Mouse (Mus musculus) stomach, postnatal 0 days (tissue): ENCODE results near the gene Gm20715. TPM values are rescaled to one million over a fixed set of nuclear protein-coding genes. Genes with fewer than 3 reads are reported as not detected.
"Not testable (repeated sequence)": the region's sequence is repeated elsewhere in the genome, so short reads cannot be mapped to it uniquely, and the experiment has no call there.

Experiments used
- ATAC-seq: fragments of 200-750 bp; cut with Nextera tagmentation; 2 replicates; pipeline ENCODE4 v1.8.0; 2017; ENCODE audit not compliant: low FRiP score, low TSS enrichment
- DNase-seq: peaks from one replicate; pipeline ENCODE4 v3.0.0-alpha.2; 2016; ENCODE audit warnings: low spot score
- H3K27ac ChIP-seq: fragments of 300-500 bp; sonication (generic); replicated peaks from 2 replicates; pipeline ENCODE4 v1.5.1; 2014; ENCODE audit warnings: mild to moderate bottlenecking, control low read depth
- H3K27me3 ChIP-seq: fragments of 300-500 bp; sonication (generic); 2 replicates; pipeline ENCODE4 v1.6.1; 2014; ENCODE audit warnings: low read length; ENCODE audit not compliant: control insufficient read depth, insufficient read depth
- H3K36me3 ChIP-seq: fragments of 300-500 bp; sonication (generic); 2 replicates; pipeline ENCODE4 v1.6.1; 2014; ENCODE audit warnings: low read length, mixed read lengths; ENCODE audit not compliant: control insufficient read depth, insufficient read depth
- H3K4me1 ChIP-seq: fragments of 300-500 bp; sonication (generic); replicated peaks from 2 replicates; pipeline ENCODE4 v1.6.1; 2014; ENCODE audit warnings: antibody characterized with exemption; ENCODE audit not compliant: control insufficient read depth, insufficient read depth
- H3K4me2 ChIP-seq: fragments of 300-500 bp; sonication (generic); replicated peaks from 2 replicates; pipeline ENCODE4 v1.6.1; 2014; ENCODE audit warnings: low read depth, mild to moderate bottlenecking, control low read depth, moderate library complexity
- H3K4me3 ChIP-seq: fragments of 300-500 bp; sonication (generic); 2 replicates; pipeline ENCODE4 v1.5.1; 2014; ENCODE audit warnings: low read depth, low read length, control low read depth
- H3K9ac ChIP-seq: fragments of 300-500 bp; sonication (generic); 2 replicates; pipeline ENCODE4 v1.6.1; 2014; ENCODE audit warnings: mild to moderate bottlenecking, low read length, control low read depth, mixed read lengths
- H3K9me3 ChIP-seq: fragments of 300-500 bp; sonication (generic); 2 replicates; pipeline ENCODE4 v1.6.1; 2016; ENCODE audit warnings: low read length; ENCODE audit not compliant: control insufficient read depth
- CTCF ChIP-seq: IDR thresholded peaks from 2 replicates; pipeline ENCODE4 v1.5.1; 2016; ENCODE audit warnings: antibody characterized with exemption, low read depth, mild to moderate bottlenecking, moderate library complexity
- EP300 ChIP-seq: optimal IDR thresholded peaks from 2 replicates; pipeline ENCODE3; 2016; ENCODE audit warnings: antibody characterized with exemption
- WGBS: fragments of 180-500 bp; shearing (Covaris S2); extraction: QIAGEN DNeasy Blood & Tissue Kit; methylation state at CpG from one replicate; pipeline ENCODE4 v1.1.7; 2014; 5-methylcytosine and 5-hydroxymethylcytosine counted together
- polyA plus RNA-seq: library from polyadenylated mRNA; unstranded; fragments of >200 nt; fragmentation: Nextera tagmentation; extraction: Ambion mirVana; gene quantifications from 2 replicates; pipeline ENCODE4 v1.2.1, GENCODE M21; 2015

Gene Gm20715
- polyA plus RNA-seq, 1 experiment from 2014 or later: not detected

GRCm38 (mm10) chr7:6466951-6467350 is 56.9 kb downstream of the Gm20715 start, which contains the start of gene Olfr1346:
Olfr1346 (plus strand) TSS chr7:6467101.
- DNase-seq (no peak), ATAC-seq (no peak)
- no peaks in the 10 kb centered on the region for H3K9me3 ChIP-seq
- H3K9ac ChIP-seq: no peak within 1 kb of the TSS
- H3K4me1 ChIP-seq: no peaks in the 10 kb centered on the region
- no peaks in the 10 kb centered on the region for H3K27me3 ChIP-seq
- no peak within 1 kb of the TSS for H3K4me2 ChIP-seq
- no peaks in the 10 kb centered on the region for H3K36me3 ChIP-seq
- H3K27ac ChIP-seq: no peak within 1 kb of the TSS
- no peak within 1 kb of the TSS for H3K4me3 ChIP-seq
- TF ChIP-seq CTCF (no peak), EP300 (no peak)

GRCm38 (mm10) chr7:6477633-6478032 is 67.6 kb downstream of the Gm20715 start:
- WGBS: 48% methylated on average over 2 of the region's 2 CpGs
- H3K27me3 ChIP-seq: not testable (repeated sequence)

GRCm38 (mm10) chr7:6486841-6487240 is 76.8 kb downstream of the Gm20715 start, which contains the start of gene Olfr5:
Olfr5 (minus strand) TSS chr7:6486941.
- no peaks in the 10 kb centered on the region for H3K27me3 ChIP-seq
- 14% methylated on average over 2 of the region's 2 CpGs for WGBS
- no peak within 1 kb of the TSS for H3K27ac ChIP-seq
- TF ChIP-seq EP300 (no peak), CTCF (no peak)
- DNase-seq: no peak
- H3K9me3 ChIP-seq: no peaks in the 10 kb centered on the region
- no peaks in the 10 kb centered on the region for H3K4me1 ChIP-seq
- no peak within 1 kb of the TSS for H3K4me3 ChIP-seq
- ATAC-seq: no peak
- no peak within 1 kb of the TSS for H3K9ac ChIP-seq
- H3K4me2 ChIP-seq: no peak within 1 kb of the TSS
- H3K36me3 ChIP-seq: no peaks in the 10 kb centered on the region

More at GRCm38 (mm10) chr7:6477633-6478032, 67.6 kb downstream of the Gm20715 start:
- H3K27ac ChIP-seq, H3K9me3 ChIP-seq, H3K4me2 ChIP-seq, H3K4me3 ChIP-seq, H3K9ac ChIP-seq, ATAC-seq, H3K36me3 ChIP-seq, H3K4me1 ChIP-seq, DNase-seq: not testable (repeated sequence)

Other genes with a start within 250 kb of the Gm20715 start
- gene Zfp444, start 238.1 kb upstream of the Gm20715 start, polyA plus RNA-seq: 23.7 and 25.3 TPM in 2 replicates
- gene Galp, start 213.2 kb upstream of the Gm20715 start, polyA plus RNA-seq: not detected in 2 replicates
- gene Zscan5b, start 188.0 kb upstream of the Gm20715 start, polyA plus RNA-seq: not detected in 2 replicates
- gene Epp13, start 157.6 kb upstream of the Gm20715 start, polyA plus RNA-seq: not detected in 2 replicates
- gene Zfp667, start 123.7 kb upstream of the Gm20715 start, polyA plus RNA-seq: 5.2 and 5.4 TPM in 2 replicates
- 1.9 and 2.0 TPM in 2 replicates for gene Zfp583, start 79.0 kb upstream of the Gm20715 start, polyA plus RNA-seq
- 0.35 and 0.41 TPM in 2 replicates for gene Gm3854, start 66.5 kb upstream of the Gm20715 start, polyA plus RNA-seq
- 1.0 and 1.9 TPM in 2 replicates for gene Zfp78, start 47.0 kb upstream of the Gm20715 start, polyA plus RNA-seq
- gene Zfp28, start 27.0 kb upstream of the Gm20715 start, polyA plus RNA-seq: 2.4 and 2.6 TPM in 2 replicates
- gene Smim17, start 11.6 kb upstream of the Gm20715 start, polyA plus RNA-seq: 0.02 and 0.10 TPM in 2 replicates
- gene Olfr1344, start 28.4 kb downstream of the Gm20715 start, polyA plus RNA-seq: not detected in 2 replicates
- not detected in 2 replicates for gene Olfr1336, start 45.9 kb downstream of the Gm20715 start, polyA plus RNA-seq
- not detected in 2 replicates for gene Olfr1346, start 56.8 kb downstream of the Gm20715 start, polyA plus RNA-seq
- gene Olfr5, start 76.7 kb downstream of the Gm20715 start, polyA plus RNA-seq: not detected in 2 replicates
- gene Olfr1347, start 89.5 kb downstream of the Gm20715 start, polyA plus RNA-seq: not detected in 2 replicates
- not detected in 2 replicates for gene Olfr1348, start 98.5 kb downstream of the Gm20715 start, polyA plus RNA-seq
- gene Olfr1349, start 112.7 kb downstream of the Gm20715 start, polyA plus RNA-seq: 0.02 TPM in 1 of 2 replicates, not detected in the other
- not detected in 2 replicates for gene Olfr1350, start 154.6 kb downstream of the Gm20715 start, polyA plus RNA-seq